Mouse (Mus musculus): ENCODE measurements around the gene Insc. TPM values are rescaled to one million over a fixed set of nuclear protein-coding genes. Genes with fewer than 3 reads are reported as not detected.

The Insc gene
- total and polyA plus RNA-seq, 3 experiments = not detected

GRCm38 (mm10) chr7:114747596-114747995 lies 4.1 kb downstream of the Insc start:
- DNase-seq (ENCODE audit: low read depth, low spot score) = no peak
- no peaks in the 10 kb centered on the region for H3K9me3 ChIP-seq (replicated peaks; ENCODE audit: insufficient read depth, low read length)
- no peaks in the 10 kb centered on the region for H3K79me2 ChIP-seq (ENCODE audit: control insufficient read depth, insufficient read depth, low read length, poor library complexity)
- TF ChIP-seq ELF1 (IDR thresholded peaks at IDR 0.05; ENCODE audit: low read depth, low read length) (no peak), NRF1 (IDR thresholded peaks at IDR 0.05; ENCODE audit: insufficient read depth, low read depth, low read length, poor library complexity, severe bottlenecking) (no peak), ZMIZ1 (IDR thresholded peaks at IDR 0.05; ENCODE audit: low read depth, low read length) (no peak), ZNF384 (IDR thresholded peaks at IDR 0.05; ENCODE audit: low read depth, low read length) (no peak), JUND (IDR thresholded peaks at IDR 0.05; ENCODE audit: low read depth, low read length) (no peak), NELFE (IDR thresholded peaks at IDR 0.05; ENCODE audit: low read depth, low read length) (no peak), POLR2A (IDR thresholded peaks at IDR 0.05; ENCODE audit: control insufficient read depth in 1 of 2, insufficient read depth in 1 of 2, low read depth in 1 of 2, low read length in 2 of 2, poor library complexity in 1 of 2) (no peak), RAD21 (IDR thresholded peaks at IDR 0.05; ENCODE audit: low read depth, low read length) (no peak)
- no peaks in the 10 kb centered on the region for H3K27me3 ChIP-seq (ENCODE audit: control insufficient read depth in 1 of 2, insufficient read depth in 2 of 2, low read length in 2 of 2)
- no peaks in the 10 kb centered on the region for H3K4me1 ChIP-seq (ENCODE audit: control insufficient read depth in 1 of 2, insufficient read depth in 2 of 2, low read length in 2 of 2)
- H3K9ac ChIP-seq (ENCODE audit: control insufficient read depth, low read depth, low read length, poor library complexity, severe bottlenecking) = no peak overlapping the region
- no peaks in the 10 kb centered on the region for H3K36me3 ChIP-seq (ENCODE audit: control insufficient read depth in 1 of 2, insufficient read depth in 2 of 2, low read length in 2 of 2)
- H3K27ac ChIP-seq (ENCODE audit: control insufficient read depth, low read depth, low read length) = no peak overlapping the region
- no peak overlapping the region for H3K4me3 ChIP-seq (ENCODE audit: control insufficient read depth in 1 of 2, insufficient read depth in 1 of 2, low read depth in 2 of 2, low read length in 2 of 2)

- no peak for TF ChIP-seq ELF1 (IDR thresholded peaks at IDR 0.05; ENCODE audit: low read depth, low read length)
- no peak for TF ChIP-seq CHD1 (IDR thresholded peaks at IDR 0.05; ENCODE audit: low read depth, low read length)
- TF ChIP-seq ZC3H11A (IDR thresholded peaks at IDR 0.05; ENCODE audit: low read depth, low read length) = no peak
- TF ChIP-seq TBP (IDR thresholded peaks at IDR 0.05; ENCODE audit: low read depth, low read length) = no peak
- no peak for TF ChIP-seq POLR2A (IDR thresholded peaks at IDR 0.05; ENCODE audit: control insufficient read depth in 1 of 2, insufficient read depth in 1 of 2, low read depth in 1 of 2, low read length in 2 of 2, poor library complexity in 1 of 2)
- no peak for TF ChIP-seq UBTF (IDR thresholded peaks at IDR 0.05; ENCODE audit: borderline replicate concordance, insufficient read depth, low read depth, low read length)
- no peak for TF ChIP-seq POLR2AphosphoS5 (IDR thresholded peaks at IDR 0.05; ENCODE audit: borderline replicate concordance, low read depth, low read length)
- TF ChIP-seq POLR2AphosphoS2 (IDR thresholded peaks at IDR 0.05; ENCODE audit: low read length) = no peak
- TF ChIP-seq EP300 (IDR thresholded peaks at IDR 0.05; ENCODE audit: low read depth in 1 of 2, low read length in 2 of 2) = no peak
- TF ChIP-seq MYB (IDR thresholded peaks at IDR 0.05; ENCODE audit: low read depth, low read length) = no peak
- TF ChIP-seq NELFE (IDR thresholded peaks at IDR 0.05; ENCODE audit: low read depth, low read length) = no peak
- TF ChIP-seq TAL1 (IDR thresholded peaks at IDR 0.05; ENCODE audit: low read length) = no peak
- TF ChIP-seq ZMIZ1 (IDR thresholded peaks at IDR 0.05; ENCODE audit: low read depth, low read length) = no peak
- no peak for TF ChIP-seq RAD21 (IDR thresholded peaks at IDR 0.05; ENCODE audit: low read depth, low read length)
- TF ChIP-seq CHD2 (IDR thresholded peaks at IDR 0.05; ENCODE audit: low read length) = no peak
- TF ChIP-seq MAX (IDR thresholded peaks at IDR 0.05; ENCODE audit: low read length) = no peak
- no peak for TF ChIP-seq ETS1 (IDR thresholded peaks at IDR 0.05; ENCODE audit: low read depth, low read length)
- no peak for TF ChIP-seq BHLHE40 (IDR thresholded peaks at IDR 0.05; ENCODE audit: borderline replicate concordance, low read depth, low read length)
- no peaks in the 10 kb centered on the region for H3K36me3 ChIP-seq (ENCODE audit: control insufficient read depth in 1 of 2, insufficient read depth in 2 of 2, low read length in 2 of 2)
- DNase-seq (ENCODE audit: low read depth, low spot score) = no peak
- no peaks in the 10 kb centered on the region for H3K27me3 ChIP-seq (ENCODE audit: control insufficient read depth in 1 of 2, insufficient read depth in 2 of 2, low read length in 2 of 2)
- H3K4me3 ChIP-seq (ENCODE audit: control insufficient read depth in 1 of 2, insufficient read depth in 1 of 2, low read depth in 2 of 2, low read length in 2 of 2) = no peak overlapping the region
- no peaks in the 10 kb centered on the region for H3K79me2 ChIP-seq (ENCODE audit: control insufficient read depth, insufficient read depth, low read length, poor library complexity)
- no peak overlapping the region for H3K9ac ChIP-seq (ENCODE audit: control insufficient read depth, low read depth, low read length, poor library complexity, severe bottlenecking)
- H3K4me1 ChIP-seq (ENCODE audit: control insufficient read depth in 1 of 2, insufficient read depth in 2 of 2, low read length in 2 of 2) = no peaks in the 10 kb centered on the region
- no peaks in the 10 kb centered on the region for H3K9me3 ChIP-seq (replicated peaks; ENCODE audit: insufficient read depth, low read length)
- no peak overlapping the region for H3K27ac ChIP-seq (ENCODE audit: control insufficient read depth, low read depth, low read length)
Measured at GRCm38 (mm10) chr7:114748239-114748638, 4.7 kb downstream of the Insc start.
